Comparison of ENCODE assay signal across 20 mouse cellular contexts in the genomic region with DNA sequence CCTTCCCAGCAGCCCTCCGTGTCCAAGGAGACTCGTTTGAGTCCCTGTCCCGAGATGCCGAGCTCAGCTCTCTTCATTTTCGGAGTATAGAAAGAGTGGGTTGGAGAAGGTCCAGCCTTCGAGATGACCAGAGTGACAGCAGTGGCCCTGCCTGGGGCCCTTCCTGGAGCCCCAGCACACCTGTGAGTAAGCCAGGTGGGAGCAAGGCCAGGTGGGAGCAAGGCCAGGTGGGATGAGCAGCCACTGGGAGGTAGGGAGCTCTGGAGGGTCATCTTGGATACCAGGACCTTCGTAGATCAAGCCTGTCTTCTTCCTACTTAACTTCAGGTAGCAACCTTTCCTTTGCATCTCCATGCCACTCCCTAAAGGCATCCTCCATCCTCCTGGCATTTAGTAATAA. TPM values are rescaled to one million over a fixed set of nuclear protein-coding genes. Genes with fewer than 3 reads are reported as not detected.
A peak's percentile ranks its signal among the peaks of the same experiment; 100 is the strongest.
DNase-seq lines count a peak whose midpoint lies in the region; ATAC-seq lines count a peak whose summit lies in the region.
"Had no signal": no experiment of that assay in that cellular context is flagged by ENCODE, and none has a peak within 500 bp of the region (broad histone marks: within the 10 kb centered on the region; RNA-seq: fewer than 3 reads in every experiment).

No protein-coding gene starts in this region.

- no peaks in the 10 kb centered on the region for H3K9me3 ChIP-seq in heart, embryonic 16.5 days (replicated peaks; ENCODE audit: control insufficient read depth, low read length)
- H3K9me3 ChIP-seq: embryonic facial prominence, embryonic 15.5 days; forebrain, embryonic 10.5 days; G1E; megakaryocyte, embryonic 14.5 days; midbrain, embryonic 15.5 days had no signal

- no peak overlapping the region; the same call in 1 of the 2 replicates for H3K27ac ChIP-seq in heart, embryonic 16.5 days (ENCODE audit: low read length)
- H3K27ac ChIP-seq: embryonic facial prominence, embryonic 15.5 days; forebrain, embryonic 10.5 days; midbrain, embryonic 15.5 days had no signal

- peak; percentile 67 for DNase-seq in cerebellum, adult 11-12 months
- no peak for DNase-seq in heart, postnatal 10 days
- DNase-seq in cerebellum, adult 18-20 months: peak; percentile 41 to 56
- DNase-seq in cerebellum, postnatal 14 days: peak; percentile 49 to 60
- no peak for DNase-seq in right cerebral cortex, postnatal 10 days (ENCODE audit: low spot score in 2 of 2)
- no peak for DNase-seq in kidney, postnatal 36 days
- DNase-seq: adrenal gland, postnatal 36 days; kidney, adult 9 months; kidney, postnatal 25 days; lung, adult 2 months had no signal

- H3K4me1 ChIP-seq in heart, embryonic 16.5 days (ENCODE audit: control insufficient read depth, insufficient read depth, low read length): peaks cover 45% of the 10 kb centered on the region

- no peaks in the 10 kb centered on the region for H3K36me3 ChIP-seq in heart, embryonic 16.5 days (ENCODE audit: control insufficient read depth, insufficient read depth)
- H3K36me3 ChIP-seq: embryonic facial prominence, embryonic 15.5 days; forebrain, embryonic 10.5 days; midbrain, embryonic 15.5 days had no signal

- no peaks in the 10 kb centered on the region for H3K27me3 ChIP-seq in heart, embryonic 16.5 days (ENCODE audit: control insufficient read depth, insufficient read depth, low read length)
- H3K27me3 ChIP-seq: embryonic facial prominence, embryonic 15.5 days; megakaryocyte, embryonic 14.5 days; midbrain, embryonic 15.5 days had no signal

- intact Hi-C loops in heart, postnatal 10 days (cut with DNase I): no loop called here

- 69% methylated on average over 7 of the region's 7 CpGs for whole genome bisulfite sequencing in heart, embryonic 16.5 days

- no peak for ATAC-seq in cerebellum, adult (ENCODE audit: insufficient number of reproducible peaks, low FRiP score, low TSS enrichment)
- no peak for ATAC-seq in heart, embryonic 16.5 days (replicated peaks; ENCODE audit: extremely low read depth, insufficient read depth, low FRiP score)
- ATAC-seq: activated CD4-positive, CD25-positive, alpha-beta regulatory T cell, adult 4 months; midbrain, embryonic 15.5 days had no signal

- no peak overlapping the region for H3K4me3 ChIP-seq in heart, embryonic 16.5 days (ENCODE audit: low read length)
- H3K4me3 ChIP-seq: embryonic facial prominence, embryonic 15.5 days; forebrain, embryonic 10.5 days; megakaryocyte, embryonic 14.5 days; midbrain, embryonic 15.5 days; myocyte had no signal

- no peak overlapping the region for H3K4me2 ChIP-seq in heart, embryonic 16.5 days (ENCODE audit: low read depth, low read length)
- H3K4me2 ChIP-seq: embryonic facial prominence, embryonic 15.5 days; liver, embryonic 11.5 days; midbrain, embryonic 15.5 days had no signal

- peak overlapping the region; percentile 23; the same call in 1 of the 2 replicates for H3K9ac ChIP-seq in heart, embryonic 16.5 days (ENCODE audit: low read length)
- H3K9ac ChIP-seq: embryonic facial prominence, embryonic 15.5 days; midbrain, embryonic 15.5 days had no signal

RNA-seq across cellular contexts. Expression of a gene that starts 37.8 kb away (rescaled TPM):
- 7.3 and 8.7 TPM in 2 replicates for polyA plus RNA-seq in heart, embryonic 16.5 days (2015; fragmentation: Nextera tagmentation; extraction: Ambion mirVana)
- 10 to 100 TPM; 81.4 to 93.6 TPM for total RNA-seq in heart, postnatal 10 days (2021)

Comparison
In these comparisons a context has a peak if more than half of its experiments do, and no peak if none do; other contexts are left out.
1. DNase-seq: peak in cerebellum, adult 11-12 months (single experiment), cerebellum, adult 18-20 months (2 of 2) and cerebellum, postnatal 14 days (2 of 2); none in heart, postnatal 10 days (0 of 2), right cerebral cortex, postnatal 10 days (0 of 2) and kidney, postnatal 36 days (0 of 2).